Mouse (Mus musculus) kidney, embryonic 15.5 days (tissue): ENCODE measurements around the gene Gm20431. TPM values are rescaled to one million over a fixed set of nuclear protein-coding genes. Genes with fewer than 3 reads are reported as not detected.
"Not testable (repeated sequence)": the region's sequence is repeated elsewhere in the genome, so short reads cannot be mapped to it uniquely, and the experiment has no call there.

Experiments used
- ATAC-seq: fragments of 200-750 bp; cut with Nextera tagmentation; replicated peaks from 2 replicates; pipeline ENCODE4 v1.8.0; 2017; ENCODE audit warnings: moderate TSS enrichment; ENCODE audit not compliant: low FRiP score
- H3K27ac ChIP-seq: fragments of 300-500 bp; sonication (generic); 2 replicates; pipeline ENCODE4 v1.5.1; 2015; ENCODE audit warnings: mild to moderate bottlenecking, inconsistent platforms
- H3K27me3 ChIP-seq: fragments of 300-500 bp; sonication (generic); 2 replicates; pipeline ENCODE4 v1.6.1; 2015; ENCODE audit warnings: inconsistent platforms
- H3K36me3 ChIP-seq: fragments of 300-500 bp; sonication (generic); 2 replicates; pipeline ENCODE4 v1.6.1; 2015; ENCODE audit warnings: inconsistent platforms
- H3K4me1 ChIP-seq: fragments of 300-500 bp; sonication (generic); 2 replicates; pipeline ENCODE4 v1.6.1; 2015; ENCODE audit warnings: inconsistent platforms
- H3K4me2 ChIP-seq: fragments of 300-500 bp; sonication (generic); 2 replicates; pipeline ENCODE4 v1.6.1; 2015; ENCODE audit warnings: moderate library complexity, mild to moderate bottlenecking, inconsistent platforms
- H3K4me3 ChIP-seq: fragments of 300-500 bp; sonication (generic); replicated peaks from 2 replicates; pipeline ENCODE4 v1.5.1; 2015; ENCODE audit warnings: mild to moderate bottlenecking, inconsistent platforms
- H3K9ac ChIP-seq: fragments of 300-500 bp; sonication (generic); 2 replicates; pipeline ENCODE4 v1.6.1; 2015; ENCODE audit warnings: mild to moderate bottlenecking, inconsistent platforms
- H3K9me3 ChIP-seq: fragments of 300-500 bp; sonication (generic); replicated peaks from 2 replicates; pipeline ENCODE4 v1.6.1; 2016; ENCODE audit warnings: inconsistent platforms
- WGBS: fragments of 180-500 bp; shearing (Covaris S2); methylation state at CpG from one replicate; pipeline ENCODE4 v1.1.7; 2015; ENCODE audit warnings: mixed read lengths; 5-methylcytosine and 5-hydroxymethylcytosine counted together
- polyA plus RNA-seq: library from polyadenylated mRNA; unstranded; fragments of >200 nt; fragmentation: Nextera tagmentation; extraction: Ambion mirVana; gene quantifications from 2 replicates; pipeline ENCODE4 v1.2.1, GENCODE M21; 2015

Gene Gm20431
- polyA plus RNA-seq, 1 experiment from 2014 or later, result 12.1 TPM

GRCm38 (mm10) chr2:167654911-167655600, 6.2 kb downstream of the Gm20431 start:
- ATAC-seq, result no peak
- WGBS, result 76% methylated on average over 10 of the region's 10 CpGs

GRCm38 (mm10) chr2:167652694-167653093, 8.6 kb downstream of the Gm20431 start:
- H3K36me3 ChIP-seq, result peaks cover 40% of the 10 kb centered on the region
- H3K4me2 ChIP-seq, result no peak overlapping the region
- no peaks in the 10 kb centered on the region for H3K27me3 ChIP-seq
- no peak for ATAC-seq
- H3K4me1 ChIP-seq, result peaks cover 18% of the 10 kb centered on the region
- 88% methylated on average over 7 of the region's 7 CpGs for WGBS
- no peaks in the 10 kb centered on the region for H3K9me3 ChIP-seq
- H3K4me3 ChIP-seq, result no peak overlapping the region
- H3K27ac ChIP-seq, result no peak overlapping the region
- no peak overlapping the region for H3K9ac ChIP-seq

More at GRCm38 (mm10) chr2:167654911-167655600, 6.2 kb downstream of the Gm20431 start:
- Histone ChIP-seq H3K4me1 (peaks cover 41% of the 10 kb centered on the region), H3K27ac (no peak overlapping the region), H3K27me3 (no peaks in the 10 kb centered on the region), H3K36me3 (peaks cover 40% of the 10 kb centered on the region), H3K4me3 (no peak overlapping the region), H3K4me2 (no peak overlapping the region), H3K9me3 (no peaks in the 10 kb centered on the region), H3K9ac (no peak overlapping the region)

GRCm38 (mm10) chr2:167651622-167652021, 9.7 kb downstream of the Gm20431 start:
- Histone ChIP-seq H3K27ac (no peak overlapping the region), H3K4me3 (no peak overlapping the region), H3K27me3 (no peaks in the 10 kb centered on the region), H3K9ac (no peak overlapping the region), H3K4me1 (peaks cover 8% of the 10 kb centered on the region), H3K9me3 (no peaks in the 10 kb centered on the region), H3K4me2 (no peak overlapping the region), H3K36me3 (peaks cover 47% of the 10 kb centered on the region)
- WGBS, result 88% methylated on average over 9 of the region's 9 CpGs
- ATAC-seq, result no peak

GRCm38 (mm10) chr2:167649290-167650032, 11.8 kb downstream of the Gm20431 start:
- Histone ChIP-seq H3K36me3 (peaks cover 61% of the 10 kb centered on the region), H3K9ac (no peak overlapping the region), H3K27ac (no peak overlapping the region), H3K9me3 (no peaks in the 10 kb centered on the region), H3K4me3 (no peak overlapping the region), H3K27me3 (no peaks in the 10 kb centered on the region), H3K4me1 (0 out of 2 replicates have a peak, but pooled peaks cover under 1% of the 10 kb centered on the region), H3K4me2 (no peak overlapping the region)
- ATAC-seq, result no peak
- WGBS, result 87% methylated on average over 12 of the region's 12 CpGs

- Histone ChIP-seq H3K9ac (no peak overlapping the region), H3K4me3 (no peak overlapping the region), H3K36me3 (peaks cover 56% of the 10 kb centered on the region), H3K27ac (no peak overlapping the region), H3K9me3 (no peaks in the 10 kb centered on the region), H3K4me1 (no peaks in the 10 kb centered on the region), H3K4me2 (no peak overlapping the region), H3K27me3 (no peaks in the 10 kb centered on the region)
- WGBS, result 72% methylated on average over 4 of the region's 4 CpGs
- ATAC-seq, result no peak; the same call in 1 of the 2 replicates
Observed at GRCm38 (mm10) chr2:167646411-167646810, 14.9 kb downstream of the Gm20431 start.

GRCm38 (mm10) chr2:167643356-167644052, 17.8 kb downstream of the Gm20431 start:
- WGBS, result 83% methylated on average over 13 of the region's 13 CpGs

GRCm38 (mm10) chr2:167642164-167642563, 19.1 kb downstream of the Gm20431 start:
- Histone ChIP-seq H3K9me3 (no peaks in the 10 kb centered on the region), H3K27me3 (no peaks in the 10 kb centered on the region), H3K4me3 (no peak overlapping the region), H3K27ac (no peak overlapping the region), H3K9ac (no peak overlapping the region), H3K4me1 (no peaks in the 10 kb centered on the region), H3K4me2 (no peak overlapping the region), H3K36me3 (peaks cover 48% of the 10 kb centered on the region)
- WGBS, result 91% methylated on average over 6 of the region's 6 CpGs
- ATAC-seq, result no peak

More at GRCm38 (mm10) chr2:167643356-167644052, 17.8 kb downstream of the Gm20431 start:
- H3K27me3 ChIP-seq, H3K9me3 ChIP-seq, H3K4me2 ChIP-seq, H3K9ac ChIP-seq, H3K4me1 ChIP-seq, H3K27ac ChIP-seq, H3K4me3 ChIP-seq, ATAC-seq: not testable (repeated sequence)
- H3K36me3 ChIP-seq, result peaks cover 50% of the 10 kb centered on the region

GRCm38 (mm10) chr2:167641337-167641736, 20.0 kb downstream of the Gm20431 start:
- WGBS, result 45% methylated on average over 8 of the region's 8 CpGs

GRCm38 (mm10) chr2:167640279-167640678, 21.0 kb downstream of the Gm20431 start:
- H3K36me3 ChIP-seq, result peaks cover 32% of the 10 kb centered on the region
- no peaks in the 10 kb centered on the region for H3K4me1 ChIP-seq
- H3K9me3 ChIP-seq, result no peaks in the 10 kb centered on the region
- no peak overlapping the region for H3K4me3 ChIP-seq
- no peak overlapping the region for H3K9ac ChIP-seq
- no peak overlapping the region for H3K27ac ChIP-seq
- H3K27me3 ChIP-seq, result no peaks in the 10 kb centered on the region
- ATAC-seq, result no peak
- H3K4me2 ChIP-seq, result no peak overlapping the region
- WGBS, result 83% methylated on average over 3 of the region's 3 CpGs

More at GRCm38 (mm10) chr2:167641337-167641736, 20.0 kb downstream of the Gm20431 start:
- H3K36me3 ChIP-seq, result peaks cover 43% of the 10 kb centered on the region
- no peak overlapping the region for H3K27ac ChIP-seq
- H3K9me3 ChIP-seq, result no peaks in the 10 kb centered on the region
- H3K4me2 ChIP-seq, result no peak overlapping the region
- H3K9ac ChIP-seq, result no peak overlapping the region
- H3K4me3 ChIP-seq, result no peak overlapping the region
- H3K4me1 ChIP-seq, result no peaks in the 10 kb centered on the region
- ATAC-seq, result no peak
- no peaks in the 10 kb centered on the region for H3K27me3 ChIP-seq

- H3K27ac ChIP-seq, result peak overlapping the region; percentile 75; the same call in 1 of the 2 replicates
- H3K9ac ChIP-seq, result 0 out of 2 replicates have a peak overlapping the region, but pooled peaks have one; percentile 33
- no peaks in the 10 kb centered on the region for H3K9me3 ChIP-seq
- ATAC-seq, result no peak
- H3K4me1 ChIP-seq, result peaks cover 38% of the 10 kb centered on the region
- H3K36me3 ChIP-seq, result no peaks in the 10 kb centered on the region
- peak overlapping the region; percentile 34 for H3K4me3 ChIP-seq
- H3K27me3 ChIP-seq, result no peaks in the 10 kb centered on the region
- peak overlapping the region; percentile 67 for H3K4me2 ChIP-seq
- WGBS, result 72% methylated on average over 7 of the region's 7 CpGs
Observed at GRCm38 (mm10) chr2:167634865-167635512, 26.3 kb downstream of the Gm20431 start.

GRCm38 (mm10) chr2:167634338-167634770, 26.9 kb downstream of the Gm20431 start:
- H3K9ac ChIP-seq, result peak overlapping the region; percentile 33; the same call in 1 of the 2 replicates
- H3K27me3 ChIP-seq, result no peaks in the 10 kb centered on the region
- no peaks in the 10 kb centered on the region for H3K36me3 ChIP-seq
- H3K4me2 ChIP-seq, result peak overlapping the region; percentile 67
- peak overlapping the region; percentile 75 for H3K27ac ChIP-seq
- WGBS, result 1% methylated on average over 15 of the region's 15 CpGs
- H3K4me1 ChIP-seq, result peaks cover 44% of the 10 kb centered on the region
- peak; percentile 73 for ATAC-seq
- H3K4me3 ChIP-seq, result peak overlapping the region; percentile 34
- H3K9me3 ChIP-seq, result no peaks in the 10 kb centered on the region
